ENCODE assay signal across 20 mouse cellular contexts in the genomic region with DNA sequence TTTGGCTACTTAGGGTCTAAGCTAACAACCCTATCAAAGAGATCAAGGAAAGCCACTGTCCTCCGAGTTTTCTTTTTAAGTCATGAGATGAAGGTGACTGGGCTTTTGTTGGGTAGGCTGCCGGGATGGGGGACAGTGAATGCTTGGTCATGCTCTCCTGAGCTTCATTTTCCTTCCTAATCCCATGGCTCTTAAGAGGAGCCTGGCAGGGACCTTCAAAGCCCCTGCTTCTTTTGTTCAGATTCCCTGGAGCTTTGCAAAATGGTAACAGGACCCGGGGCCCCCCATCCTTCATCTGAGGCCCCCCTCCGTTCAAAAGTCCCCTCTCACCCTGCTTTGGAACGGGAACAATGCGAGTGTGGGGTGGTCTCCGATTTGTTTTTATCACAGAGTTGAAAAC.
A peak's percentile ranks its signal among the peaks of the same experiment; 100 is the strongest.
DNase-seq lines count a peak whose midpoint lies in the region; ATAC-seq and TF ChIP-seq lines count a peak whose summit lies in the region.
"Had no signal": no experiment of that assay in that cellular context is flagged by ENCODE, and none has a peak within 500 bp of the region (broad histone marks: within the 10 kb centered on the region; RNA-seq: fewer than 3 reads in every experiment).

No protein-coding gene starts in this region.

- no peaks in the 10 kb centered on the region for H3K9me3 ChIP-seq in hindbrain, embryonic 10.5 days
- H3K9me3 ChIP-seq in hindbrain, embryonic 14.5 days (ENCODE audit: control insufficient read depth, low read length), result no peaks in the 10 kb centered on the region
- H3K9me3 ChIP-seq in forebrain, embryonic 11.5 days (ENCODE audit: control insufficient read depth, low read length), result no peaks in the 10 kb centered on the region
- H3K9me3 ChIP-seq in midbrain, embryonic 12.5 days, result no peaks in the 10 kb centered on the region
- no peaks in the 10 kb centered on the region for H3K9me3 ChIP-seq in intestine, postnatal 0 days (ENCODE audit: control insufficient read depth)
- H3K9me3 ChIP-seq: embryonic facial prominence, embryonic 15.5 days; heart, embryonic 10.5 days; hindbrain, embryonic 12.5 days; intestine, embryonic 15.5 days; kidney, embryonic 15.5 days had no signal

- intact Hi-C loops in left cerebral cortex, postnatal 36 days (cut with DNase I), result loop anchor here (5.0 kb wide), 1 partner anchor 84 kb away; the partner anchor contains the start of gene Chst2

- no peak overlapping the region for H3K9ac ChIP-seq in hindbrain, embryonic 14.5 days
- H3K9ac ChIP-seq in forebrain, embryonic 11.5 days (ENCODE audit: low read length), result no peak overlapping the region
- H3K9ac ChIP-seq in midbrain, embryonic 12.5 days (replicated peaks), result no peak overlapping the region
- no peak overlapping the region for H3K9ac ChIP-seq in intestine, postnatal 0 days (ENCODE audit: low read depth, low read length)
- H3K9ac ChIP-seq: embryonic facial prominence, embryonic 15.5 days; hindbrain, embryonic 12.5 days; intestine, embryonic 15.5 days; kidney, embryonic 15.5 days had no signal

- 14% methylated on average over 7 of the region's 7 CpGs for WGBS in hindbrain, embryonic 10.5 days
- 14% methylated on average over 7 of the region's 7 CpGs for WGBS in hindbrain, embryonic 14.5 days
- WGBS in forebrain, embryonic 11.5 days, result 8% methylated on average over 7 of the region's 7 CpGs
- WGBS in midbrain, embryonic 12.5 days, result 6% methylated on average over 7 of the region's 7 CpGs
- WGBS in intestine, postnatal 0 days, result 79% methylated on average over 7 of the region's 7 CpGs

- H3K4me3 ChIP-seq in hindbrain, embryonic 10.5 days, result no peak overlapping the region
- H3K4me3 ChIP-seq in hindbrain, embryonic 14.5 days (replicated peaks; ENCODE audit: low read length), result no peak overlapping the region
- H3K4me3 ChIP-seq in forebrain, embryonic 11.5 days (ENCODE audit: low read depth, low read length), result no peak overlapping the region
- H3K4me3 ChIP-seq in midbrain, embryonic 12.5 days, result no peak overlapping the region
- no peak overlapping the region for H3K4me3 ChIP-seq in intestine, postnatal 0 days (ENCODE audit: low read depth, low read length)
- H3K4me3 ChIP-seq: embryonic facial prominence, embryonic 15.5 days; heart, embryonic 10.5 days; hindbrain, embryonic 12.5 days; intestine, embryonic 15.5 days; kidney, embryonic 15.5 days had no signal

- peaks cover 36% of the 10 kb centered on the region for H3K4me1 ChIP-seq in hindbrain, embryonic 10.5 days (replicated peaks)
- peaks cover 8% of the 10 kb centered on the region; the same call in 1 of the 2 replicates for H3K4me1 ChIP-seq in hindbrain, embryonic 14.5 days (replicated peaks; ENCODE audit: control insufficient read depth, insufficient read depth, low read length)
- H3K4me1 ChIP-seq in forebrain, embryonic 11.5 days (replicated peaks; ENCODE audit: control insufficient read depth, insufficient read depth, low read length), result peaks cover 7% of the 10 kb centered on the region; the same call in 1 of the 2 replicates
- H3K4me1 ChIP-seq in midbrain, embryonic 12.5 days, result peaks cover 21% of the 10 kb centered on the region
- no peaks in the 10 kb centered on the region for H3K4me1 ChIP-seq in intestine, postnatal 0 days (replicated peaks; ENCODE audit: control insufficient read depth, insufficient read depth, low read length)
- H3K4me1 ChIP-seq: intestine, embryonic 15.5 days; kidney, embryonic 15.5 days had no signal

- H3K27ac ChIP-seq in hindbrain, embryonic 10.5 days, result no peak overlapping the region
- no peak overlapping the region for H3K27ac ChIP-seq in hindbrain, embryonic 14.5 days
- H3K27ac ChIP-seq in forebrain, embryonic 11.5 days (ENCODE audit: low read depth, low read length), result no peak overlapping the region
- no peak overlapping the region for H3K27ac ChIP-seq in midbrain, embryonic 12.5 days (replicated peaks)
- H3K27ac ChIP-seq in intestine, postnatal 0 days (ENCODE audit: low read depth, low read length), result no peak overlapping the region
- H3K27ac ChIP-seq: heart, embryonic 10.5 days; hindbrain, embryonic 12.5 days; intestine, embryonic 15.5 days; kidney, embryonic 15.5 days had no signal

- no peaks in the 10 kb centered on the region for H3K36me3 ChIP-seq in hindbrain, embryonic 10.5 days
- no peaks in the 10 kb centered on the region for H3K36me3 ChIP-seq in hindbrain, embryonic 14.5 days (replicated peaks; ENCODE audit: control insufficient read depth, insufficient read depth)
- no peaks in the 10 kb centered on the region for H3K36me3 ChIP-seq in forebrain, embryonic 11.5 days (ENCODE audit: control insufficient read depth, insufficient read depth, low read length)
- H3K36me3 ChIP-seq in midbrain, embryonic 12.5 days, result no peaks in the 10 kb centered on the region
- H3K36me3 ChIP-seq in intestine, postnatal 0 days (ENCODE audit: control insufficient read depth, insufficient read depth), result no peaks in the 10 kb centered on the region
- H3K36me3 ChIP-seq: embryonic facial prominence, embryonic 15.5 days; heart, embryonic 10.5 days; hindbrain, embryonic 12.5 days; intestine, embryonic 15.5 days; kidney, embryonic 15.5 days had no signal

- ATAC-seq in hindbrain, embryonic 14.5 days (ENCODE audit: low FRiP score), result no peak
- peak; percentile 76 for ATAC-seq in forebrain, embryonic 11.5 days (replicated peaks; ENCODE audit: low FRiP score)
- peak; percentile 78 for ATAC-seq in midbrain, embryonic 12.5 days (ENCODE audit: low FRiP score, low read depth)
- no peak for ATAC-seq in intestine, postnatal 0 days
- ATAC-seq: activated CD4-positive, CD25-positive, alpha-beta regulatory T cell, adult 4 months; CD4-positive, CD25-positive, alpha-beta regulatory T cell, adult 4 months; intestine, embryonic 15.5 days had no signal

- peak; percentile 31 for DNase-seq in hindbrain, embryonic 10.5 days (ENCODE audit: low spot score)
- no peak for DNase-seq in hindbrain, embryonic 14.5 days (ENCODE audit: low spot score)
- peak; percentile 46 for DNase-seq in embryo, embryonic 10.5 days (ENCODE audit: low spot score)
- peak; percentile 55 for DNase-seq in forebrain, embryonic 11.5 days (ENCODE audit: low spot score)
- no peak for DNase-seq in lung, postnatal 25 days (ENCODE audit: low spot score)
- no peak for DNase-seq in left cerebral cortex, postnatal 36 days (ENCODE audit: low spot score in 2 of 2)
- DNase-seq: adrenal gland, postnatal 25 days; cerebellum, adult 2 months; cerebellum, postnatal 36 days; lung, adult 18-20 months; lung, postnatal 14 days had no signal

- TF ChIP-seq CTCF in intestine, postnatal 0 days (IDR thresholded peaks at IDR 0.05; ENCODE audit: low read depth), result no peak

- no peaks in the 10 kb centered on the region for H3K27me3 ChIP-seq in hindbrain, embryonic 10.5 days (ENCODE audit: insufficient read depth, poor library complexity, severe bottlenecking)
- H3K27me3 ChIP-seq in hindbrain, embryonic 14.5 days (ENCODE audit: control insufficient read depth, insufficient read depth, low read length), result no peaks in the 10 kb centered on the region
- no peaks in the 10 kb centered on the region for H3K27me3 ChIP-seq in forebrain, embryonic 11.5 days (ENCODE audit: control insufficient read depth, insufficient read depth, low read length)
- H3K27me3 ChIP-seq in midbrain, embryonic 12.5 days, result peaks cover 63% of the 10 kb centered on the region
- H3K27me3 ChIP-seq in intestine, postnatal 0 days (replicated peaks; ENCODE audit: control insufficient read depth, insufficient read depth, low read length), result no peaks in the 10 kb centered on the region
- H3K27me3 ChIP-seq: embryonic facial prominence, embryonic 15.5 days; hindbrain, embryonic 12.5 days; intestine, embryonic 15.5 days; kidney, embryonic 15.5 days had no signal

- H3K4me2 ChIP-seq in hindbrain, embryonic 14.5 days (replicated peaks), result no peak overlapping the region
- no peak overlapping the region for H3K4me2 ChIP-seq in forebrain, embryonic 11.5 days (ENCODE audit: low read depth, low read length, severe bottlenecking)
- peak overlapping the region; percentile 18 for H3K4me2 ChIP-seq in midbrain, embryonic 12.5 days (replicated peaks)
- H3K4me2 ChIP-seq in intestine, postnatal 0 days (replicated peaks; ENCODE audit: low read depth), result no peak overlapping the region
- H3K4me2 ChIP-seq: embryonic facial prominence, embryonic 15.5 days; hindbrain, embryonic 12.5 days; intestine, embryonic 15.5 days; kidney, embryonic 15.5 days had no signal

Comparison
In these comparisons a context has a peak if more than half of its experiments do, and no peak if none do; other contexts are left out.
1. DNase-seq: peak in hindbrain, embryonic 10.5 days (single experiment), embryo, embryonic 10.5 days (single experiment) and forebrain, embryonic 11.5 days (single experiment); none in hindbrain, embryonic 14.5 days (single experiment), lung, postnatal 25 days (single experiment) and left cerebral cortex, postnatal 36 days (0 of 2).
2. ATAC-seq: peak in forebrain, embryonic 11.5 days (single experiment) and midbrain, embryonic 12.5 days (single experiment); none in hindbrain, embryonic 14.5 days (single experiment) and intestine, postnatal 0 days (single experiment).